Mouse (Mus musculus) embryonic fibroblast, embryonic 13.5 days (primary cell): ENCODE data around the gene Kcnj6.

ENCODE experiments used
- CTCF ChIP-seq: IDR thresholded peaks from 2 replicates; pipeline ENCODE4 v1.5.1; 2011; ENCODE audit warnings: mild to moderate bottlenecking, control low read depth, low read length, moderate library complexity, borderline replicate concordance; ENCODE audit not compliant: insufficient read depth
- POLR2A ChIP-seq: IDR thresholded peaks from 2 replicates; pipeline ENCODE4 v1.6.1; 2011; ENCODE audit warnings: low read depth, mild to moderate bottlenecking, control low read depth, low read length, moderate library complexity

GRCm38 (mm10) chr16:94888554-94888953 is 108.9 kb downstream of the Kcnj6 start:
- TF ChIP-seq CTCF (no peak), POLR2A (no peak)
